Mouse (Mus musculus): Measurements from ENCODE around the gene Fosb.

The Fosb gene

DNA sequence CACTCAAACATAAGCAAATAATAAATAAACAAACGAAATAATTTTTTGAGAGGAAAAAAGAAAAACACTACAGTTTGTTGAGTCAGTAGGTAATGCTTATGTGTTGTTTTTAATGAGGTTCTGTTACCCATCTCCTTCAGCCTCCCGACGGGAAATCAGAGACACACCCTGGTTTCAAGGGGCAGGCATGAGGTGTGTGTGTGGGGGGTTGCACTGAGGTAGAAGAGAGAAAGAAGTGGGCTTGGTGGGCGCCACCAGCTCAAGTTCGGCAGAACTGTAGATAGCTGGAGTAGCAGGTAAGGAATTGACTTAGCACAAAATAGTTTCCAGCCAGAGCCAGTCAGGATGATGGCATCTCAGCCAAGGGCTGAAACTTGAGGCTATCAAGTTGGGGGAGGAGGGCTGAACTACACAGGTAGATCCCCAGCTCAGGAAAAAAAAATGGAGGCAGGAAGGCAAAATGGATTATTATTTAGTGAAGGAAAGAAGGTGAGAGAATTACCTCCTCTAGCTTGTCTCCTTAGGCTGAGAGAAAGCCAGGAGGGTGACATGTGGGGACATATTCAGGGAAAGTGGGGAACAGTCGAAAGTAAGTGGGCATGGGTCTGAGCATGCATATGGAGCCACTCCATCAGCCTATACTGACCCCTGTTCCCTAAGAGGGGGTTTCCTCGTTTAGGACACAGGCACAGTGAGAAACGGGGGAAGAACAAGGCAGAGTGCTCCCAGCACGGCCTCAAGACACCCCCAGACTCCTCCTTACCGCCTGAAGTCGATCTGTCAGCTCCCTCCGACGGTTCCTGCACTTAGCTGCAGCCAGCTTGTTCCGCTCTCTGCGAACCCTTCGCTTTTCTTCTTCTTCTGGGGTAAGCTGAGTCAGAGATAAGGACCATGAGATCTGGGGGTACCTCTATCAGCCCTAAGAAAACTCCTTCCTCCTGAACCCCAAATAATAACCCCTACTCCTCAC lies 3.8 kb downstream of the Fosb start:
- DNase-seq: no peak

DNA sequence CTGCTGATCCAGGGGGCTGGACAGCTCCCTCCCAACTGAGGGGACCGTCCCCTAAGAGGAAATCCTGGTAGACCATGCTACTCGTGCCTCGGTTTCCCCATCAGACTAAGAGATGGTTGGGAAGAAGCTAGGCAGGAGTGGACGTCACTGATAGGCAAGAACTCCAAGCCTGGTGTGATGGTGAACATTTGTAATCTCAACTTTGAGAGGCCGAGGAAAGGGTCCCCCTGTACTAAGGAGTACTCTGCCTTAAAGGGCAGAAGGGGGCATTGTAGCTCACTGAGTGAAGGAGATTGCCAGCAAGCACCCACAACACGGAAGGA lies 4.5 kb downstream of the Fosb start:
- no peak for DNase-seq

DNA sequence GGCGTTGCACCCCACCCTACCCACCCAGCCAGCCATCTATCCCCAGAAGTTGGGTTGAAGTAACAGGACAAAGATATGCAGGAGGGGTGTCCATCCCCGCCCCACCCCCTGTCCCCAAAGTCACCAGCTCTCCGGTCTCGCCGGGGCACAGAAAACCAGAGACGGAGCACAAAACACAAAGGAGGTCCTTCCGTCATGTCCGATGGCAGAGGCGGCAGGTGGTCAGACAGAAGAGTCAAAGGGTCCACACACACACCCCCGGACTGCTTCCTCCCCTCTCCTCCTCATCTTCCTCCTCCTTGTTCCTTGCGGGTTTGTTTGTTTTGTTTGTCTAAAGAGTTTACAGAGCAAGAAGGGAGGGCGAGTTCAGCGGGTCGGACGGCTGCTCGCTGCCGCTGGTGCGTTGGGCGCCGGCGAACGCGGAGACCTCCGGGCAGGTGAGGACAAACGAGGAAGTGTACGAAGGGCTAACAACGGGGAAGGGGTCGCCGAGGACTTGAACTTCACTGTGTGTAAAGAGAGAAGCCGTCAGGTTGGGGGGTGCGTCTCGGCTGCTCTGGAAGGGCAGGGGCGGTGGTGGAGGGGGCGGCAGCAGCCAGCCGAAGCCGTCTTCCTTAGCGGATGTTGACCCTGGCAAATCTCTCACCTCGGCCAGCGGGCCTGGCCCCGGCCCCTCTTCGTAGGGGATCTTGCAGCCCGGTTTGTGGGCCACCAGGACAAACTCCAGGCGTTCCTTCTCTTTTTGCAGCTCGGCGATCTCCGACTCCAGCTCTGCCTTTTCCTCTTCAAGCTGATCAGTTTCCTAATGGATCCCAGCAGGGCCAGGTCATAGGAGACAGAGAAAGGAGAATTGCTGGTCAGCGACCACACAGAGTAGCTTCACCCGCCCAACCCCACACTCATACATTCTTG lies 5.1 kb downstream of the Fosb start:
- peak; percentile 18 for DNase-seq

DNA sequence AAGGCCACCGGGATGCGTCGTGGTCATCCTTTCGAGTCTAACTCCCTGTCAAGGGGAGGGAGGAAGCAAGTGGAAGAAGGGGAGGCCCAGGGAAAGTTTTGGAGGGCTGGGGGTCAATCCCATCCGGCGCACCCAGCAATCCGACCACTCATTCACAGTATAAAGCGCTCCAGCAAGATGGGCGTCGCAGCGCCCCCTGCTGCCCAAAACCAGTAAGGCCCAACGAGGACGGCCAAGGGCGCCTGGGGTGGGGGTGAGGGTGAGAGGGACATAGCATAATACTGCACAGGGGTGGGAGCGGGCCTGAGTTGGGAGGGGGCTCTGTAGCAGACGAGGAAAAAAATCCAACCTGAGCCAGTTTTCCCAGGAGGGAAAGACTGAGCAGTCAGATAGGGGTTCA lies 6.1 kb downstream of the Fosb start:
- DNase-seq: peak; percentile 85

DNA sequence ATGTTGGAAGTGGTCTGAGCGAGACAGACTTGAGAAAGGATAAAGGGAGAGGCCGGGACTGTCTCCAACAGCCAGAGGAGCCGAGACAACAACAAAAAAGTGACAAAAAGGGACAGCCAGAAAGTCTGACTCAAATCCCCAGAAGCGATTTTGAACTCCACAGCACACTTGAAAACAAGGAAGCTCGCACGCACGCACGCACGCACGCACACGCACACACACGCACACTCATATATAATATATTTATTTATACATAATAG lies 6.9 kb downstream of the Fosb start:
- DNase-seq: no peak

DNA sequence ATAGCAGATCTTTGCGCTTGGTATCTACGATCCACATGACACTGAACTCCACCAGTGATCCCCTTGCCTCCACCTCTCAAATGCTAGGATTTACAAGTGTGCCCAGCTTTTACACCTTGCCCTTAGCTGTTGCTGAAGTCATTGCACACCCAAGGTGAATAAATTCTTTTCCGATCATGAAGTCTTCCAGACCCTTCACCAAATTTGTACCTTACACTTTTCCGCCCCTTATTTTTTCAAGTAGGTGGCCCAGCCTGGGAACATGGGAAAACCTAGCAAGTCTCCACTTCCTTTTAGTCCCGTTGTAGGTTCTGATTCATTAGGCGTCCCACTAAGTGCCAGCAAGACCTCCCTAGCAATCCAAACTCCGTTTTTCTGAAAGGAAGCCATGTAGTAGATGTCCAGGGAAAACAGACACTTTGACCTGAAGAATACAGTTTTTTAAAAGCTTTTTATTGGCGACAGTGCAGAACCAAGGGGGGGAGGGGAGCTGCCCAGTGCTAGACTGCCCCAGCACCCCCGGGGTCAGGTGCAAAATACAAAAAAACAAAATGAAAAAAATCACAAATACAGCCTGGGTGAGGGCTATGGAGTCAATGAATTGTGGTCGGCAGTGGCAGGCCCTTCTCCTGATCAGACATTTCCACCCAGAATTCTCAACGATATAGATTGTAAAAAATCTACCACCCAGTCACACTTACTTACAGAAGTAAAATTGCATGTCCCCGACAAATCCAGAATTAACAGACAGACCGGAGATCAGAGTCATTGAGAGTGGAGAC lies 7.4 kb downstream of the Fosb start:
- no peak for DNase-seq

DNA sequence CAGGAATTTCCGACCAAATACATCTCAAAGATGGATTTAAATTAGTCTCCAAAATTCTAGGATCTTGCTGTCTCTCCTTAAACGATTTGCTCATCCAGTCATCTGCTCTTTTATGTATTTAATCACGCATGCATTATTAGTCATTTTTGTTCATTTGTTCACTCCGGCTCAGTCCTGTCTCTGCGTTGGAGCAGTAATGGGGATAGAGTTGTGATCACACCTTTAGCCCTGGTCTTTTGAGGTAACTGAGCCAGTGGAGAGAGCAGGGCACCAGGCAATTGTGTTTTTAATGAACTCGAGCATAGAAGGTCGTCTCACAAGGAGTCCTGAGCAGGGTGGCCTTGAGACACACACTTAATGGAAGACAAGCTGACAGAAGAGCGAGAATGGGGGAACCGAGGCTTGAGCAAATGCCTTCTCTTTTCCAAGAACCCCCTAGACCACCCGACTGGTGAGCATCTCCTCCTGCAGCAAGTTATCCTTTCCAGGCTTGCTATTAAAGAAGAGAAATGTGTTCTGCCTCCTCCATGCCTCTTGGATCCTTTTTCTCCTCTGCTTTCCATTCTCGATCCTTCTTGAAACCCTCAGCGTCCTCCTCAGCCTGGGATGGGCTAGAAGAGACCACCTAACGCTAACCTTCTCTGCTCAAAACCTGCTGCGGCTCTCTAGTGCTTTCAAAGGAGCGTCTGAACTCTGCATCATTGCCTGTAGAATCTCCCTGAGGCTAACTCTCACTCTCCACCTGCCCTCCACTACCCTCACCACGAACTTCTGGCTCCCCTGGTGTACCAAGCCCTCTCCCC lies 8.2 kb downstream of the Fosb start:
- no peak for DNase-seq

DNA sequence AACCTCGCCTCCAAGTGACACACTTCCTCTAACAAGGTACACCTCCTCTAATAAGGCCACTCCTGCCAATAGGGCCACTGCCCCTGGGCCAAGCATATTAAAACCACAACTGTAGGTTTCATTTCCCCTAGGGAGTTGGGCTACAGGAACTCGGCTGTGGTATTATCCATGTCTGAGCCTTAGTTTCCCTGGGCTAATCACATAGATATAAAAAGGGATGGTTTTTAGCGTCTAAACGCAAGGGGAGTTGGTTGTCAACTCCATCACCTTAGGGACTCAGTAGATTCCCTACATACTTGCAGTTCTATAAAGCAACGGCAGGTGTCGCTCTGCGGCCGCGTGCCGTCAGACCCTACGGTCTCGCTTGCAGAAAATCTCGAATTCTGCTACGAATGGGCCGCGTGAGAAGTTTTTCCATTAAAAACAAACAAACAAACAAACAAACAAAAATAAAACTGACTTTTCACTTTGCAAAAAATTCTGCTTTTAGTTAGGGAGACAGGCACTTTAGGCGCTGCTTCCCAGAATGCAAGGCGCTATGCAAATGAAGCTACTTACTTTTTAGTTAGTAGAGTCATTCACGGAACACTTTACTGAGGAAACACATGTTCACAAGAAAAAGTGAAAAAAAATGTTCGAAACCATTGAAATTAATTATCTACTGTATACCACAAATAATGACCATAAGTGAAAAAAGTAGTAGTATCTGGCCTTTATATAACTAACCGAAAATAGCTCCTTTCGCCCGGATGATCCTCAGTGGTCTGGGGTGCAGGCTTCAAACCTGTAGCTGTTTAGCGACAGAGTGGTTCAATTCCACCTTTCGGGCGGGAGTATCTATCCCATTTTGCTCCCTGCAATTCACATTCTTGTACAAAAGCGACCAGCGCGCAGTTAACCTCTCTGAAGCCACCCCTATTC lies 9.1 kb downstream of the Fosb start:
- DNase-seq: peak; percentile 85

DNA sequence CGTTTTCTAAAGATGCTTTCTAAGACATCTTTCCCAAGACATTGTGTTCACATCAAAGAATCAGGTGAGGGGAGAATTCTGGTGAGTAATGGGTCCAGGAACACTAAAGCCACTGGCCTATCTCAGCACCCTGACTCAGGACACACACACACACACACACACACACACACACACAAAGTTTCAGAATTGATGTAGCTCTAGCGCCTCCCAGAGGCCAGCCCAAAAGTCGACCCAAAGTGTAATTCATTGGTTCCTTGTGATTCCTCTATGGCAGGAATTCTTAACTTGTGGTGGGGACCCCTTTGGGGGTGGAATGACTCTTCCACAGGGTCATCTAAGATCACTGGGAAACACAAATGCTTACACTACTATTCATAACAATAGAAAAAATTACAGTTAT lies 10.7 kb downstream of the Fosb start:
- DNase-seq: peak; percentile 68

DNA sequence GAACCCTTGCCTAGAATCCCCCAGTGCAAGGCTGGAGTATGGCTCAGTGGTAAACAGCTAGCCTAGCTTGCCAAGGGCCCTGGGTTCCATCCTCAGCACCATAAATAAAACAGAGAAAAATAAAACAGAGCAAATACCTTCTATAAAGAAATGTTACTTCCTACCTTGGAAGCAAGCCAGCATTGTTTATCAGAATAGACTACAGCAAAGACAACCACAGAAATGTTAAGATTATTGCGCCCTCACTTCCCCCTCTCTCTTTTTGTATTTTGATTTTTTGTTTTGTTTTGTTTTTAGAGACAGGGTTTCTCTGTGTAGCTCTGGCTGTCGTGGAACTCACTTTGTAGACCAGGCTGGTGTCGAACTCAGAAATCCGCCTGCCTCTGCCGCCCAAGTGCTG lies 12.1 kb downstream of the Fosb start:
- DNase-seq: no peak

DNA sequence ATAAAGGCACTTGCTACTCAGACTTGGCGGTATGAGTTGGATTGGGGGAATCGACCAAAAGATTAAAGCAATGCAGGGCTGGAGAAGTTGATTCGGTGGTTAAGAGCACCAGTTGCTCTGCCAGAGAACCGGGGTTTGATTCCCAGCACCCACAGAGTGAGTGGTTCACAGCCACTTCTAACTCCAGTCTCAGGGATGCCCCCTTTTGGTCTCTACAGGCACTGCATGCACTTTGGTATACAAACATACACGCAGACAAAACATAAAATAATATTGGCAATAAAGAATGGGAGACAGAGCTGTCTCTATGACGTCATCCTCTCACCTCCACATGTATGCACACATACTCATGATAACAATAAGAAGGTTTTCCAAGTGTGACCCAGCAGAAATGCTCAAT lies 12.8 kb downstream of the Fosb start:
- no peak for DNase-seq

DNA sequence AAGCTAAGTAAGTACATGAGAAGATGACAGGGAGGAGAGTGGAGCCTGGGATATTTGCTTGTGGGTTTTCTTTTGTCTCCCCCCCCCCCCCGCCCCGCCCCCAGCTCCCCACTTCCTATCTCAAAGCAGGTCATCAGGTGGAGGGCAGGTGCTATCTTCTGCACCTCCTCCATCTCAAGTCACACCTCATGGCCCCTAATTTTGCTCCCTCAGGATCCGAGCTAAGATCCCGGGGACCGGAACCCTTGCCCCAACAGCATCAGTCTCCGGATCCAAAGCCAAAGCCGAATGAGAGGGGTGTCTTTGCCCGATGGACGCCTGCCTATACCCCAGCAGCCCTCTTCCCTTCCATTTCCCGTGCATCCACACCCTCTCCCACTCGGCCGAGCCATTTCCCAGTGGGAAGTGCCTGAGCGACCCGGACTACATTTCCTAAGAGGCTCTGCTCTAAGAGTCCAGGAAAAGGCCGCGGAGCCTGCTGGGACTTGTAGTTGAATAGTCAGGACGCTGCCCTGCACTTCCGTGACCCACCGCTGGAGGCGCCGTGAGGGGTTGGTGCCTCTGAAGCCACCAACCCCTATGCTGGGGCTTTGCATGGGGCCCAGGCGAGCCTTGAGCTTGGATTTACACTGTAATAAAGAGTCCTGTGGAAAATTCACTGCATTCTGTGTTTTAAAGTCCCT lies 14.2 kb downstream of the Fosb start:
- DNase-seq: peak; percentile 96

DNA sequence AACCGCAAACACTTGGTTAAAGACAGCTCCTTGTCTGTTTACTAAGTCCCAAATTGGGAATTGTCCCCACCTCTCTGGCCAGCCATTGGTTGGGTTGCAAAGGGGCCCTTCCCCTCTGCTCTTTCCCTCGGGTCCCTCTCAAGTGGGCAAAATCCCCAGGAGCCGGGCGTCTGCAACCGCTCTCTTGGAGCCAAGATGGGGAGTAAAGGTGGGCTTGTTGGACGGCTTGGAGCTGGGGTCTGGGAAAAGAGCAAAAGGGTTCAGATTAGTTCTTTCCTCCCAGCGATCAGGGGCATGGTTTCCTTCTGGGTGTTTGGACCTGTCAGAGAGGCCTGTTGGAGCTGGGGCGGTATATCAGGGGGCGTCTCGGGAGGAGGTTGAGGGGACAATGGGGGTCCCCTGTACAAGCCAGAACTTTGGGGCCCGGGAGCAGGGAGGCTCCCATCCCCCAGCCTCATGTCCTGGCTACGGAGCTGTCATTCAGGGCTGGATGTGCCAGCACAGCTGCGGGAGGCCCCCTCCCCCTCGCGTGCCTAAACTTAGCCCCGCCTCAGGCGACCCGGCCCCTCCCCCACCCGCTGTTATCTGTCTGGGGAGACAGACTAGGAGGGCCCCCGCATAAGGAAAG lies 18.8 kb downstream of the Fosb start:
- peak; percentile 77 for DNase-seq

DNA sequence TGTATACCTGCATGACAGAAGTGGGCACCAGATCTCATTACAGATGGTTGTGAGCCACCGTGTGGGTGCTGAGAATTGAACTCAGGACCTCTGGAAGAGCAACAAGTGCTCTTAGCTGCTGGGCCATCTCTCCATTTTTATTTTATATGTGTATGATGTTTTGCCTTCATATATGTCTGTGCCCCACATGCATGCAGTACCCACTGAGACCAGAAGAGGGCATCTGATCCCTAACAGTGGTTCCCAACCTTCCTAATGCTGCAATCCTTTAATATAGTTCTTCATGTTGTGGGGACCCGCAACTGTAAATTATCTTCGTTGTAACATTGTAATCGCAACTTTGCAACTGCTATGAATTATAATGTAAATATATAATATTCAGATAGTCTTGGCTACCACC lies 25.1 kb downstream of the Fosb start:
- peak; percentile 52 for DNase-seq

DNA sequence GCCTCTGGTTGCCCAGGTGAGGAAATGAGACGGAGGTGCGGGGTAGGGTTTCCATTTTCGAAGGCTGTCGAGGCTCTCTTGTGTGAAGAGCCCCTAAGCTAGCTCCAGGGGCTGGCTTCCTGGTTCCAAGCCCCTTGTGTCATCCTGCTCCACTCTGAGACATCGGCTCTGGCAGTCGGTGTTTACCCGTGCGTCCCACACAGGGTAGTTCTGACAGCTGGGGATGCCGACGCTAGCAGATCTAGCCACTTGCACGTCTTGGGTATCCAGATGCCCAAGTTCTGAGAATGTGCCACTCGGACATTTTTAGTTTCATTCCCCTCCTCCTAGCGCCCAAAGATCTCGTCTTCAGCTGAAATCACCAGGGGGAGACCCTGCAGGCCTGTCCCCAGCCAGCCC lies 26.4 kb downstream of the Fosb start:
- no peak for DNase-seq

DNA sequence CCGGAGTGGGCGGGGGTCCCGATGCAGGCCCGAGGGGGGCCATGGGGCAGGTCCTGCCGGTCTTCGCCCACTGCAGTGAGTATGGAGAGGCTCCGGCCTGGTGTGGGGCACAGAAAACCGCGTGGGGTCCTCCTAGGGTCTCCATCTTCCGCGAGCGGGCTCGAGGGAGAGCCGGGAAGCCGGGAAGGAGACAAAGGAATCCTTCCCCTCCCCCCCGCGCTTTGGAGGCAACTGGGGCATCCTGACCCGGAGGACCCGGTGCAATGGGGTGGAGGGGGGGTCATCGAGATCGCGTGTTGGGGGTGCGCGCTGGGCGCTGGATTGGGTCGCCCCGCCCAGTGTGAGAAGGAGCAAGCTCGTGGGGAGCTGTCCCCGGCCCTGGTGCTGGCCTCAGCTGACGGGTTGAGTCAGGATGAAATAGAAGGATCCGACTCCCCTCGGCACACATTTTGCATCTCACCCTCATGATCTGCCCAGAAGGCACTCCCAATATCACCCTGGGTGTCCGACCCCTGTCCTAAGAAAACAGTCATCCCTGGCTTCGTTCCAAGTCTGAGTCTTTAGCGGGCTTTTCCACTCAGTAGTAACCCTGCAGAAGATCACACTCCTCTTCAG lies 27.0 kb downstream of the Fosb start:
- peak; percentile 77 for DNase-seq

DNA sequence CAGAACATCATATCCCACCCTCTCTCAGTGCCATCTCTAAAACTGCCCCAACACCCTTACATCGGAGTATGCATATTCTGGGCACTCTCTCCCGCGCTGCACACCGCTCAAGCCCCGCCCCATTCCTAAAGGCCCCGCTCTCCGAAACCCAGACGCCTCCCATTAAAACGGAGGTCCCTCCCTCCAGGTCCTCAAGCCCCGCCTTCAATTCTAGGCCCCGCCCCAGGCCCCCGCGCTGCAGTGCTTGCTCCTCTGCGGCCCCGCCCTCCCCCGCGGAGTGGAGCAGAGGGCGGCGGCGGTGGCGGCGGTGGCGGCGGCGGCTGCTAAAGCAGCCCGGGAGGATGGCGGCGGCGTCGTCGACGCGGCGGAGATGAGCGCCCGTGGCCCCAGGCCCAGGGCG lies 27.5 kb downstream of the Fosb start, which contains the start of gene Rtn2:
Rtn2 (plus strand) TSS at position 240 of the 400 bp plus-strand sequence.
- peak; percentile 89 for DNase-seq

DNA sequence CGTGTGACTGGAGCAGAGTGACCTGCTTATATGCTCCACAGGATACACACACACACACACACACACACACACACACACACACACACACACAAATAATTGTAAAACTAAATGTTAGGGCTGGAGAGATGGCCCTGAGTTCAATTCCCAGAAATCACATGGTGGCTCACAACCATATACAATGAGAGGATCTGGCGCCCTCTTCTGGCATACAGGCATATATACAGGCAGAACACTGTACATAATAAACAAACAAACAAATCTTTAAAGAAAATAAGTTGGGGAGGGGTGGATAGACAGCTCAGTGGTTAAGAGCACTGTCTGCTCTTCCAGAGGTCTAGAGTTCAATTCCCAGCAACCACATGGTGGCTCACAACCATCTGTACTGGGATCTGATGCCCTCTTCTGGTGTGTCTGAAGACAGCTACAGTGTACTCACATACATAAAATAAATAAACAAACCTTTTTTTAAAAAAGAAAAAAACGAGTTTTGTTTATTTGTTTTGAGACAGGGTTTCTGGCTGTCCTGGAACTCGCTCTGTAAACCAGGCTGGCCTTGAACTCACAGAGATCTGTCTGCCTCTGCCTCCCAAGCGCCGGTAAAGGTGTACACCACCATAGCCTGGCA lies 28.1 kb downstream of the Fosb start:
- DNase-seq: peak; percentile 52

DNA sequence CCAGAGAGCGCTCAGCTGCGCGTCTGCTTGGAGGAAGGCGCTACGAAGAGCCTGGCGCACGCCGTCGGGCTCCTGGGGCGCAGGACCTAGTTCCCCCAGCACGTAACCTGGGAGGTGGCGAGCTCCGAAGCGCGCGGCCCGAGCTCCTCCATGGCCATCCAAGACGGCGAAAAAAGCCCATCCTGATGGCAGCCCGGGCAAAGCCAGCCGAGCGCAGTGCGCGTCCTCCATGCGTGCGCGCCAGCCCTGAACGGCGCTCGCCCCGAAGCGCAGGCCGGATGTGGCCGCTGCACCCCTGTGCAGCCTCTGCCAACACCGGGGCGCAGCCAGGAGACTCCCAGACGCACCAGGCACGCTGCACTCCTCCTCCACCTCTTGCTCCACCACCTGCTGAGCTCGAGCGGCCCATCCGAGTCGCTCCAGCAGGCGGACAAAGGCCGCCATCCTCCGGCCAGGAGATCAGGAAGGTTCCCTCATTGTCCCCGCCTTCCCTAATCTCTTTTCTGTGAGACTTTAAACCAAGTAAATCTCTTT lies 30.2 kb downstream of the Fosb start, which contains the start of gene Ppm1n:
Ppm1n (minus strand) TSS at position 484 of the 534 bp plus-strand sequence.
- DNase-seq: peak; percentile 34
